Mouse (Mus musculus): ENCODE data around the gene Hmgn1. TPM values are rescaled to one million over a fixed set of nuclear protein-coding genes. Genes with fewer than 3 reads are reported as not detected.

Gene Hmgn1
- polyA plus RNA-seq, 1 experiment, result 59.4 TPM

DNA sequence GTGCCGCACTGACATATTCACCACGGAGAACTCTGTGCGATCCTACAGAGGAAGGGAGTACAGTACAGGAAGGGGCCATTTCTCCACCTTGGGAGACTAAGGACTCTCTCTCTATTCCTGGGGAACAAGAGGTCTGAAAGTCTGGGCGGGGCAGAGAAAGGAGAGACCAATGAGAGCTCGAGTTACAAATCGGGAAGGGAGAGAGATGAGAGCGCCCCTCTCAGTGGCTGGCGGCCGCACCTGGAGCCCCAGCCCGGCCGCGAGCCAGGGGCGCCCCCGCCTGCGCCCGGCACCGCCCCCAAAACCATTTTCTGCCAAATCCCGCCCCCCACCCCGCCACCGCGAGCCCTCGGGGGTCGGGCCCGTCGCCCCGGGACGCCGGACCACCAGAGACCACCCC is 46.2 kb downstream of the Hmgn1 start:
- Histone ChIP-seq H3K27me3 (replicated peaks) (peaks cover 18% of the 10 kb centered on the region), H3K36me3 (replicated peaks; ENCODE audit: low read length) (peaks cover 38% of the 10 kb centered on the region), H3K9me3 (no peaks in the 10 kb centered on the region), H3K4me3 (replicated peaks) (peak overlapping the region; percentile 97), H3K4me1 (peaks cover 32% of the 10 kb centered on the region)
- no peak for TF ChIP-seq FLI1 (IDR thresholded peaks at IDR 0.05; ENCODE audit: low read length)
- no peak for TF ChIP-seq GATA1 (IDR thresholded peaks at IDR 0.05; ENCODE audit: borderline replicate concordance, low read length)

- peaks cover 15% of the 10 kb centered on the region for H3K27me3 ChIP-seq (replicated peaks)
Observed at GRCm38 (mm10) chr16:96080524-96080923, 47.0 kb downstream of the Hmgn1 start.

More at GRCm38 (mm10) chr16:96080524-96080923, 47.0 kb downstream of the Hmgn1 start:
- Histone ChIP-seq H3K9me3 (no peaks in the 10 kb centered on the region), H3K4me3 (replicated peaks) (no peak overlapping the region), H3K36me3 (replicated peaks; ENCODE audit: low read length) (peaks cover 46% of the 10 kb centered on the region), H3K4me1 (peaks cover 32% of the 10 kb centered on the region)
- TF ChIP-seq GATA1 (IDR thresholded peaks at IDR 0.05; ENCODE audit: borderline replicate concordance, low read length) (no peak), FLI1 (IDR thresholded peaks at IDR 0.05; ENCODE audit: low read length) (no peak)

Other genes starting within 250 kb of the Hmgn1 start
- gene Psmg1, start 136.8 kb downstream of the Hmgn1 start, polyA plus RNA-seq (2012; ENCODE audit: insufficient read depth, low replicate concordance), result 4.7 and 55.1 TPM in 2 replicates
- gene Brwd1, start 45.2 kb downstream of the Hmgn1 start, polyA plus RNA-seq (2012; ENCODE audit: insufficient read depth, low replicate concordance), result 1.5 and 3.6 TPM in 2 replicates
- gene Wrb, start 17.7 kb upstream of the Hmgn1 start, polyA plus RNA-seq (2012; ENCODE audit: insufficient read depth, low replicate concordance), result 4.1 TPM in 1 of 2 replicates, not detected in the other
- 1.0 TPM in 1 of 2 replicates, not detected in the other for gene Lca5l, start 64.5 kb upstream of the Hmgn1 start, polyA plus RNA-seq (2012; ENCODE audit: insufficient read depth, low replicate concordance)
- gene Sh3bgr, start 72.7 kb upstream of the Hmgn1 start, polyA plus RNA-seq (2012; ENCODE audit: insufficient read depth, low replicate concordance), result 2.8 TPM in 1 of 2 replicates, not detected in the other
- gene B3galt5, start 108.1 kb upstream of the Hmgn1 start, polyA plus RNA-seq (2012; ENCODE audit: insufficient read depth, low replicate concordance), result 0.42 TPM in 1 of 2 replicates, not detected in the other